Mouse (Mus musculus) neural tube, embryonic 15.5 days (tissue): Measurements from ENCODE around the gene Iqch. TPM values are rescaled to one million over a fixed set of nuclear protein-coding genes. Genes with fewer than 3 reads are reported as not detected.
A peak's percentile ranks its signal among the peaks of the same experiment; 100 is the strongest.

ENCODE experiments used
- ATAC-seq: fragments of 200-750 bp; cut with Nextera tagmentation; 2 replicates; pipeline ENCODE4 v1.8.0; 2017; ENCODE audit warnings: mild to moderate bottlenecking, moderate TSS enrichment, moderate library complexity; ENCODE audit not compliant: low FRiP score
- H3K27ac ChIP-seq: fragments of 300-500 bp; sonication (generic); replicated peaks from 2 replicates; pipeline ENCODE4 v1.5.1; 2015; ENCODE audit warnings: mild to moderate bottlenecking, inconsistent platforms
- H3K27me3 ChIP-seq: fragments of 300-500 bp; sonication (generic); replicated peaks from 2 replicates; pipeline ENCODE4 v1.6.1; 2015; ENCODE audit warnings: inconsistent platforms
- H3K36me3 ChIP-seq: fragments of 300-500 bp; sonication (generic); 2 replicates; pipeline ENCODE4 v1.6.1; 2015; ENCODE audit warnings: inconsistent platforms
- H3K4me1 ChIP-seq: fragments of 300-500 bp; sonication (generic); 2 replicates; pipeline ENCODE4 v1.6.1; 2015; ENCODE audit warnings: inconsistent platforms
- H3K4me2 ChIP-seq: fragments of 300-500 bp; sonication (generic); 2 replicates; pipeline ENCODE4 v1.6.1; 2015; ENCODE audit warnings: inconsistent platforms, mild to moderate bottlenecking, moderate library complexity
- H3K4me3 ChIP-seq: fragments of 300-500 bp; sonication (generic); replicated peaks from 2 replicates; pipeline ENCODE4 v1.5.1; 2015; ENCODE audit warnings: mild to moderate bottlenecking, inconsistent platforms
- H3K9ac ChIP-seq: fragments of 300-500 bp; sonication (generic); replicated peaks from 2 replicates; pipeline ENCODE4 v1.6.1; 2015; ENCODE audit warnings: mild to moderate bottlenecking, inconsistent platforms
- H3K9me3 ChIP-seq: fragments of 300-500 bp; sonication (generic); replicated peaks from 2 replicates; pipeline ENCODE4 v1.6.1; 2016; ENCODE audit warnings: inconsistent platforms
- WGBS: fragments of 180-500 bp; shearing (Covaris S2); methylation state at CpG from one replicate; pipeline ENCODE4 v1.1.7; 2015; ENCODE audit warnings: mixed read lengths; 5-methylcytosine and 5-hydroxymethylcytosine counted together
- polyA plus RNA-seq: library from polyadenylated mRNA; unstranded; fragments of >200 nt; fragmentation: Nextera tagmentation; extraction: Ambion mirVana; gene quantifications from 2 replicates; pipeline ENCODE4 v1.2.1, GENCODE M21; 2015

Gene Iqch
- polyA plus RNA-seq, 1 experiment from 2014 or later: 0.12 TPM

DNA sequence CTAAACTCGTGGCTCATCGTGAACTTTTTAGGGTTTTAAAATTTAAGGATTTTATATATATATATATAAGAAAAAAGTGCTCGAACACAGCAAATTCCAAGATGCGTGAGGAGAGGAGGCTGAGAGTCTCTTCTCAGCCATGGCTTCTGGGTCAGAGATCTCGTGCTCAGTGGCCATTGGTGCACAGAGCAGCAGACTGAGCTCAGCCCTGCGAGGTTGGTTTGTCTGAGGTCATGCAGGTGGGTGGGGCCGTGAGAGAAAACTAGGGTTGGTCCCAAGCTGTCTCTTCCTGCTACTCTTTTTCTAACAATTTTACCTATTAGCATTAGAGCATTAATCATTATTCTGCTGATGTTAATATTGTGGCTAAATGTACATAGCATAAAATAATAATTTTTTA, 31.0 kb upstream of the Iqch start:
- WGBS: 66% methylated on average over 7 of the region's 7 CpGs
- no peaks in the 10 kb centered on the region for H3K27me3 ChIP-seq
- peaks cover 30% of the 10 kb centered on the region for H3K36me3 ChIP-seq

GRCm38 (mm10) chr9:63632924-63633323, 30.6 kb upstream of the Iqch start:
- Histone ChIP-seq H3K9ac (no peak overlapping the region), H3K4me2 (no peak overlapping the region), H3K4me1 (no peaks in the 10 kb centered on the region), H3K9me3 (no peaks in the 10 kb centered on the region), H3K27me3 (no peaks in the 10 kb centered on the region), H3K4me3 (no peak overlapping the region), H3K27ac (no peak overlapping the region), H3K36me3 (peaks cover 31% of the 10 kb centered on the region)
- ATAC-seq: no peak
- WGBS: 43% methylated on average over 11 of the region's 11 CpGs

More for the DNA sequence above, 31.0 kb upstream of the Iqch start:
- Histone ChIP-seq H3K4me1 (no peaks in the 10 kb centered on the region), H3K4me3 (no peak overlapping the region), H3K9ac (no peak overlapping the region), H3K27ac (no peak overlapping the region), H3K9me3 (no peaks in the 10 kb centered on the region), H3K4me2 (no peak overlapping the region)
- no peak for ATAC-seq

GRCm38 (mm10) chr9:63632045-63632444, 29.8 kb upstream of the Iqch start:
- Histone ChIP-seq H3K4me2 (no peak overlapping the region), H3K27me3 (no peaks in the 10 kb centered on the region), H3K4me1 (no peaks in the 10 kb centered on the region), H3K27ac (no peak overlapping the region), H3K9ac (no peak overlapping the region), H3K4me3 (no peak overlapping the region), H3K9me3 (no peaks in the 10 kb centered on the region), H3K36me3 (peaks cover 28% of the 10 kb centered on the region)
- no peak for ATAC-seq
- 71% methylated on average over 4 of the region's 4 CpGs for WGBS

DNA sequence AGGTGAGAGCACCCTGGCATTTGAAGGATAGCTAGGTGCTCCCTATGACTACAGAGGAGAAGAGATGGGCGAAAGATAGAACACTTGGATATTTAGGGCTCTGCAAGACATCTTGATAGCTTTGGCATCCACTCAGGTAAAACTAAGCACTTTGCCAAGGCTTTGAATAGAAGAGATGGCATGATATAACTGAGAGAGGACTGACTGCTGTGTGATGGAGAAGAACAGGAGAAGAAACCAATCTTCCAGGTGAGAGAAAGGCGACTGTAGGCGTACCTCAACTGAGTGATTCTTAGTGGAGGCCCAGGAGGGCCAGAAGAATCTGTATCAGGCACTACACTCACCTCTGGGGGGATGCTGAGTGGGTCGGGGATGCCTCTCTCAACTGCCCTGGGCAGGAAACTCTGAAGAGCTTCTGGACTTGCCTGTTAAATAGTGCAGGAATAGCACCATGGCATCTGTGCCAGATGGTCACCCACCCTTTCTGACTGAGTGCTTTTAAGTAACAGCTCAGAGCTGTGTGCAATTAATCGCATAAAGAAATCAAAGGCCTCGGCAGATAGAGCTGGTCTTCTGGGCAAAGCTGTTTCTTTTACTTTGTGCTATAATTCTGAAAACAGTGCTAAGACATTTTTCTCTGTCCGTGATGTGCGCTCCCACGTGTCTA, 22.9 kb upstream of the Iqch start:
- no peak overlapping the region for H3K4me2 ChIP-seq
- WGBS: 84% methylated on average over 9 of the region's 9 CpGs
- H3K27ac ChIP-seq: no peak overlapping the region

GRCm38 (mm10) chr9:63623895-63624569, 21.7 kb upstream of the Iqch start:
- no peak overlapping the region for H3K4me3 ChIP-seq
- H3K4me1 ChIP-seq: 0 out of 2 replicates have a peak, but pooled peaks cover 2% of the 10 kb centered on the region
- no peak for ATAC-seq
- WGBS: 87% methylated on average over 15 of the region's 15 CpGs
- H3K4me2 ChIP-seq: no peak overlapping the region
- H3K27ac ChIP-seq: no peak overlapping the region
- peaks cover 23% of the 10 kb centered on the region for H3K36me3 ChIP-seq
- no peaks in the 10 kb centered on the region for H3K9me3 ChIP-seq
- H3K9ac ChIP-seq: no peak overlapping the region
- no peaks in the 10 kb centered on the region for H3K27me3 ChIP-seq

More for the DNA sequence above, 22.9 kb upstream of the Iqch start:
- Histone ChIP-seq H3K4me1 (0 out of 2 replicates have a peak, but pooled peaks cover 2% of the 10 kb centered on the region), H3K9me3 (no peaks in the 10 kb centered on the region), H3K36me3 (peaks cover 20% of the 10 kb centered on the region), H3K9ac (no peak overlapping the region), H3K27me3 (no peaks in the 10 kb centered on the region), H3K4me3 (no peak overlapping the region)
- ATAC-seq: no peak

DNA sequence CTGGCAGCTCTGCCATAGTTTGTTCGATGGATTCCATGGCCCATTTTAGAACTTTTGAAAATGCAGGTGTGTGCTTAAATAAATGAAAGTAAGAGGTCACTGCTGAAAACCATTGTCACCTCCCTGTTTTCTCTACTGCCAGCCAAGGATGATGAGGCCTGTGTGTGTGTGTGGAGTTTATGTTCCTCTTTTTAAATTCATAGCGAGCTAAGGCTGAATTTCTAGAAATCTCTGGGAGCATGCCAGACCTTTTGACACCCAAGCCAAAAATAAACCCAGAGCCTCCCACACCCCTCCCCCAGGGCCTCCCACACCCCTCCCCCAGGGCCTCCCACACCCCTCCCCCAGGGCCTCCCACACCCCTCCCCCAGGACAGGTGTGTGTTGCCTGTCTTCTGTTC, 15.7 kb upstream of the Iqch start:
- ATAC-seq: no peak
- 96% methylated on average over 2 of the region's 2 CpGs for WGBS
- Histone ChIP-seq H3K9me3 (no peaks in the 10 kb centered on the region), H3K4me2 (no peak overlapping the region), H3K4me3 (no peak overlapping the region), H3K9ac (no peak overlapping the region), H3K27ac (no peak overlapping the region), H3K27me3 (no peaks in the 10 kb centered on the region), H3K4me1 (peaks cover 16% of the 10 kb centered on the region), H3K36me3 (peaks cover 31% of the 10 kb centered on the region)

GRCm38 (mm10) chr9:63614018-63614985, 12.0 kb upstream of the Iqch start:
- Histone ChIP-seq H3K4me1 (peaks cover 43% of the 10 kb centered on the region), H3K27ac (no peak overlapping the region), H3K27me3 (no peaks in the 10 kb centered on the region), H3K36me3 (peaks cover 18% of the 10 kb centered on the region), H3K9ac (no peak overlapping the region), H3K9me3 (no peaks in the 10 kb centered on the region), H3K4me2 (no peak overlapping the region), H3K4me3 (no peak overlapping the region)
- ATAC-seq: no peak
- WGBS: 77% methylated on average over 11 of the region's 11 CpGs

DNA sequence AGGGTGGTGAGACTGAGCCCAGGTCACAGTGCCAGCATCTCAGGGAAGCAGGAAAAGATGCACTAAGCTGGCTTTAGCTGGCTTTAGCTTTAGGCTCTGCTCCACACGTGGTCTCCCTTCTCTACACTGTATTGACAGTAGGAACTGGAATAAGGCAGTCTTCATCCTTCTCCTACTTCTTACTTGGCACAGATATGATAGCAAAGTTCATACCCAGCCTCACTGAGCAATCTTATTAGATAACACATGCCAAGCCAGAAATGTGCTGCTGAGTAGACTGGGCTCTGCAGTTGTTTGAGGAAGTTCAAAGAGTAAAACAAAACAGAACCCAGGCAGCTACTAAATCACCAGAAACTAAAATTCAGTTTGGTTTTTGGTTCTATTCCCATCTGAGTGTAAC, 11.3 kb upstream of the Iqch start:
- Histone ChIP-seq H3K4me1 (peaks cover 43% of the 10 kb centered on the region), H3K36me3 (peaks cover 15% of the 10 kb centered on the region), H3K4me3 (no peak overlapping the region), H3K27ac (no peak overlapping the region), H3K27me3 (no peaks in the 10 kb centered on the region), H3K9ac (no peak overlapping the region), H3K9me3 (no peaks in the 10 kb centered on the region), H3K4me2 (peak overlapping the region; percentile 20; the same call in 1 of the 2 replicates)
- ATAC-seq: no peak
- 46% methylated on average over 1 of the region's 1 CpGs for WGBS

- peaks cover 43% of the 10 kb centered on the region for H3K4me1 ChIP-seq
- H3K27me3 ChIP-seq: no peaks in the 10 kb centered on the region
- WGBS: 40% methylated on average over 16 of the region's 16 CpGs
- H3K9ac ChIP-seq: no peak overlapping the region
- H3K27ac ChIP-seq: no peak overlapping the region
- ATAC-seq: peak; percentile 57
- H3K4me3 ChIP-seq: no peak overlapping the region
- H3K9me3 ChIP-seq: no peaks in the 10 kb centered on the region
- peak overlapping the region; percentile 20; the same call in 1 of the 2 replicates for H3K4me2 ChIP-seq
- H3K36me3 ChIP-seq: peaks cover 9% of the 10 kb centered on the region
Observed at GRCm38 (mm10) chr9:63612565-63613515, 10.5 kb upstream of the Iqch start.

- H3K27ac ChIP-seq: no peak overlapping the region
- H3K4me1 ChIP-seq: peaks cover 43% of the 10 kb centered on the region
- no peak for ATAC-seq
- peaks cover 2% of the 10 kb centered on the region for H3K36me3 ChIP-seq
- H3K4me3 ChIP-seq: no peak overlapping the region
- no peak overlapping the region for H3K4me2 ChIP-seq
- WGBS: 63% methylated on average over 5 of the region's 5 CpGs
- H3K27me3 ChIP-seq: no peaks in the 10 kb centered on the region
- H3K9ac ChIP-seq: no peak overlapping the region
- H3K9me3 ChIP-seq: no peaks in the 10 kb centered on the region
Observed at GRCm38 (mm10) chr9:63611967-63612366, 9.7 kb upstream of the Iqch start.
